Mouse (Mus musculus) embryonic facial prominence, embryonic 11.5 days (tissue): ENCODE results near the gene Fancg. TPM values are rescaled to one million over a fixed set of nuclear protein-coding genes. Genes with fewer than 3 reads are reported as not detected.

Source experiments
- ATAC-seq: fragments of 200-750 bp; cut with Nextera tagmentation; replicated peaks from 2 replicates; pipeline ENCODE4 v1.8.0; 2017; ENCODE audit warnings: low read depth; ENCODE audit not compliant: insufficient number of reproducible peaks, low FRiP score, low TSS enrichment
- DNase-seq: peaks from one replicate; pipeline ENCODE4 v3.0.0-alpha.2; 2015; ENCODE audit warnings: low spot score
- H3K27ac ChIP-seq: fragments of 300-500 bp; sonication (generic); replicated peaks from 2 replicates; pipeline ENCODE4 v1.5.1; 2014; ENCODE audit warnings: mild to moderate bottlenecking, low read depth, low read length, control low read depth
- H3K27me3 ChIP-seq: fragments of 300-500 bp; sonication (generic); 2 replicates; pipeline ENCODE4 v1.6.1; 2014; ENCODE audit warnings: mild to moderate bottlenecking, low read length, moderate library complexity, mixed read lengths; ENCODE audit not compliant: control insufficient read depth, insufficient read depth
- H3K36me3 ChIP-seq: fragments of 300-500 bp; sonication (generic); replicated peaks from 2 replicates; pipeline ENCODE4 v1.6.1; 2014; ENCODE audit warnings: low read depth, mild to moderate bottlenecking, low read length, moderate library complexity, mixed read lengths; ENCODE audit not compliant: control insufficient read depth, insufficient read depth
- H3K4me1 ChIP-seq: fragments of 300-500 bp; sonication (generic); 2 replicates; pipeline ENCODE4 v1.6.1; 2014; ENCODE audit warnings: low read length, mixed read lengths; ENCODE audit not compliant: control insufficient read depth, insufficient read depth
- H3K4me2 ChIP-seq: fragments of 300-500 bp; sonication (generic); 2 replicates; pipeline ENCODE4 v1.6.1; 2014; ENCODE audit warnings: low read depth, mild to moderate bottlenecking, control low read depth, low read length, moderate library complexity
- H3K4me3 ChIP-seq: fragments of 300-500 bp; sonication (generic); 2 replicates; pipeline ENCODE4 v1.5.1; 2014; ENCODE audit warnings: low read depth, low read length, control low read depth
- H3K9ac ChIP-seq: fragments of 300-500 bp; sonication (generic); replicated peaks from 2 replicates; pipeline ENCODE4 v1.6.1; 2014; ENCODE audit warnings: mild to moderate bottlenecking, control low read depth, low read length
- H3K9me3 ChIP-seq: fragments of 300-500 bp; sonication (generic); replicated peaks from 2 replicates; pipeline ENCODE4 v1.6.1; 2016; ENCODE audit warnings: mild to moderate bottlenecking, low read length, inconsistent platforms, mixed read lengths; ENCODE audit not compliant: control insufficient read depth
- WGBS: fragments of 180-500 bp; shearing (Covaris S2); extraction: QIAGEN DNeasy Blood & Tissue Kit; methylation state at CpG from one replicate; pipeline ENCODE4 v1.1.7; 2014; 5-methylcytosine and 5-hydroxymethylcytosine counted together
- polyA plus RNA-seq: library from polyadenylated mRNA; unstranded; fragments of >200 nt; fragmentation: Nextera tagmentation; extraction: Ambion mirVana; gene quantifications from 2 replicates; pipeline ENCODE4 v1.2.1, GENCODE M21; 2014

The Fancg gene
- polyA plus RNA-seq, 1 experiment from 2014 or later: 19.7 TPM

DNA sequence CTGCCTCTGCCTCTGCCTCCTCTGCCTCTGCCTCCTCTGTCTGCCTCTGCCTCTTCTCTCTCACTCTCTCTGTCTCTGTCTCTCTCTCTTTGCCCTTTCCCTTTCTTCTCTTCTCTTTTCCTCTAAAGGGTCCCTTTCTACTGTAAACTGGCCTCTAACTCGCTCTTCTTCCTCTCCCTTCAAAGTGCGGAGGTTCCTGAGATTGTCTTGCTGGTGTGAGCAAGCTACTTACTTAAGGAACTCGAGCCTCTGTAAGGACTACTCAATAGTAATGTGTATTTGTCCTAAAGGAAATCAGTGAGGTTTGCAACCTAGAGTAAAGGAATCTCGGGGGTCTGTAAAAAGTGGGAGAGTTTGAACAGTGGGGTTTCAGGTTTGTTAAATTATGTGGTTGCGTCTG lies 36.3 kb upstream of the Fancg start:
- no peak overlapping the region for H3K27ac ChIP-seq
- H3K4me1 ChIP-seq: peaks cover 5% of the 10 kb centered on the region; the same call in 1 of the 2 replicates
- H3K4me2 ChIP-seq: no peak overlapping the region
- no peak for ATAC-seq
- H3K9me3 ChIP-seq: no peaks in the 10 kb centered on the region
- H3K4me3 ChIP-seq: no peak overlapping the region
- 61% methylated on average over 5 of the region's 5 CpGs for WGBS
- no peaks in the 10 kb centered on the region for H3K27me3 ChIP-seq
- no peaks in the 10 kb centered on the region for H3K36me3 ChIP-seq
- H3K9ac ChIP-seq: no peak overlapping the region
- no peak for DNase-seq

DNA sequence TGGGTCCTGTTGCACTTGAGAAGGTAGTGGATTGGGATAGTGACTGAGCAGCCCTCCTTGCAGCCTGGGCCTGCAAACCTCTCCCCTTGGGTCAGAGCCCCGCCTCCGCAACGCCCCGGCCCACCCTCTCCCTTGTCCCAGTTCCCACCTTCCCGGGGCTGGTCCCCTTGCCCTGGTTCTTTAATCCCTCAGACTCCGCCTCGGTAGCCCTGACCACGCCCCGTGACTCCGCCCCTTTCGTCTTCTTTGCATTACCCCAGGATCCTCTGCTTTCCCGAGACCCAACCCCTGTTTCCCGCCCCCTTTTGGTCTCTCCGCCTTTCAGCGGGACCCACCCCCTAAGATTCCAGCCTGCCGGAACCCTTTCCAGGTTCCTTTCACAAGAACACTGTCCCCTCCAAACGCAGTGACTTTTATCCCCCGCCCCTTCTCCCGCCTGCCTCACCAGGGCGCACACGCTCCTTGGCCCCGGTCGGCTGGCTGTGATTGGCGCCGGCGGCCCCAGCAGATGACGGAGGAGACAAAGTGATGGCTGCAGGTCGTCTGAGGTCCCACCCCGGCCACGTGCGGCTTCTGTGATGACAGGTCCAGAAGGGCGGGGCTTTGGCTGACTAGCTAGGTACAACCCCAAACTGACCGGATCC lies 35.5 kb upstream of the Fancg start, which contains the start of gene Fam214b:
TSS of gene Fam214b (minus strand) at position 562 of the 644 bp plus-strand sequence.
- under 1% methylated on average over 33 of the region's 33 CpGs for WGBS
- peak; percentile 92 for ATAC-seq
- Histone ChIP-seq H3K9me3 (no peaks in the 10 kb centered on the region), H3K4me2 (peak within 1 kb of the TSS; percentile 79), H3K27me3 (no peaks in the 10 kb centered on the region), H3K4me1 (peaks cover 5% of the 10 kb centered on the region; the same call in 1 of the 2 replicates), H3K4me3 (peak within 1 kb of the TSS; percentile 45), H3K9ac (peak within 1 kb of the TSS; percentile 50), H3K36me3 (no peaks in the 10 kb centered on the region), H3K27ac (peak within 1 kb of the TSS; percentile 53)
- DNase-seq: peak; percentile 99

DNA sequence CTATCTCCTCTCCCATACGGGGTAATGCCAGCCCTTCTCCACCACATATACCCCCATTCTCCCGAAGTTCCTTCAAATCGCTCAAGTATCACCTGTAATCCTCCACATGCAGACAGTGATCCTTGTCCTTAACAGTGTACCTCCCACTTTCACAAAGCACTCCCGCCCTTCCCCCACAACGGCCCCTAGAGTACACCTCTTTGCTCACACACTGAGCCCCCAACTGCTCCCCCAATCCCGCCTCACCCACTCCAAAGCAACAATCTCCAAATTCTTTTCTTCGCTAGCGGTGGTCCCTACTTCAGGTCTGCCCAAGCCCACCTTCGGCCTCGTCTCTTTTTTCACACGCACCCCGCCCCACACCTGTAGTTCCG lies 35.0 kb upstream of the Fancg start:
- Histone ChIP-seq H3K9ac (peak overlapping the region; percentile 41), H3K27ac (peak overlapping the region; percentile 53; the same call in 1 of the 2 replicates), H3K36me3 (no peaks in the 10 kb centered on the region), H3K4me2 (peak overlapping the region; percentile 79), H3K4me1 (peaks cover 5% of the 10 kb centered on the region; the same call in 1 of the 2 replicates), H3K27me3 (no peaks in the 10 kb centered on the region), H3K4me3 (peak overlapping the region; percentile 45), H3K9me3 (no peaks in the 10 kb centered on the region)
- peak; percentile 12 for ATAC-seq
- DNase-seq: no peak
- 8% methylated on average over 13 of the region's 13 CpGs for WGBS

DNA sequence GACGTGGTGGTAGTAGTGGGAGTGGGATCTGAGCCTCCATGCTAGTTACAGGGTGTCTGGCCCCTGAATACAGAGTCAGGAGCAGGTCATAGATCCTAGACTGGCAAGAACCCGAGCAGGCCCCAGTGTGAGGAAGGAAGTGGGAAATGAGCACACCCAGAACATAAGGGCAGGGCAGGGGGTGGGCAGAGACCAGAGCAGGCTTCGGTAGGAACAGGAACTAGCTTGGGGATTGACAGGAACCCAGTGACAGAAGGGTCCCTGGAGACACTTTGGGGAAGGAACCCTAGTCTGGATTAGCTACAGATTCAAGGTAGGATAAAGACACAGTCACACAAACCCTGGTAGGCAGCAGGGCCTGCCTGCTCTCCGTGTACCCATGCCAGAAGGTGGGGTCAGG lies 34.4 kb upstream of the Fancg start:
- no peaks in the 10 kb centered on the region for H3K36me3 ChIP-seq
- no peaks in the 10 kb centered on the region for H3K9me3 ChIP-seq
- H3K9ac ChIP-seq: peak overlapping the region; percentile 41
- ATAC-seq: no peak
- H3K27ac ChIP-seq: peak overlapping the region; percentile 53
- DNase-seq: no peak
- WGBS: 30% methylated on average over 4 of the region's 4 CpGs
- no peaks in the 10 kb centered on the region for H3K27me3 ChIP-seq
- H3K4me3 ChIP-seq: peak overlapping the region; percentile 45
- H3K4me2 ChIP-seq: peak overlapping the region; percentile 79
- H3K4me1 ChIP-seq: peaks cover 5% of the 10 kb centered on the region; the same call in 1 of the 2 replicates

DNA sequence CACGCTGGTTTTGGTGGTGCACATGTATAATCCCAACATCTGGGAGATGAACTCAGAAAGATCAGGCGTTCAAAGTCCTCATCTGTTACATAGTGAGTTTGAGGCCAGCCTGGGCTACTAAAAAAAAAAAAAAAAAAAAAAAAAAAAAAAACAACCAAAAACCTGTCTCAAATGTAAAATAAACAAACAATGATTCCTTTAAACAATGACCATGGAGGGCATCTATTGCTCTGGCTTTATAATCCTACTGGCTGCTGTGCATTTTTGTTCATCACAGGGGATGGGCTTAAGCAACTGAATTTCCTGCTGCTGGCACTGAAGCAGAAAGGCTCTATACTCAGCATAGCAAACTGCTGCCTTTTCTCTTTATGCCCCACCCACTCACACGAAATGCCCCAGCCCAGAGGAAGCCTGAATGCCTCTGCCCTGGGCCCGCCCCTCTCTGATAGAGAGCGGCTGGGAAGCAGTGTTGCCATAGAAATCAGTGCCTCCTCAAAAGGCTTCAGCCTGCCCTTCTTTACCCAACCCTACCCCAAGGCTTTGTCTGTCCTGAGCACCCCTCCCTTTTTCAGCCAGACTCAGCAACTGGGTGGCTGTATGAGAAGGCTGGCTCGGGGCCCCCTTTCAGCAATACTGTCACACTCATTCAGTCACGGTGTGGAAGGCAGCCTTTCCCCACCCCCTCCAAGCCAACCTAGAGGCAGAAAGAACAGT lies 33.5 kb upstream of the Fancg start:
- Histone ChIP-seq H3K4me1 (peaks cover 9% of the 10 kb centered on the region; the same call in 1 of the 2 replicates), H3K4me2 (peak overlapping the region; percentile 79), H3K9ac (no peak overlapping the region; the same call in 1 of the 2 replicates), H3K9me3 (no peaks in the 10 kb centered on the region), H3K27me3 (no peaks in the 10 kb centered on the region), H3K4me3 (no peak overlapping the region), H3K36me3 (no peaks in the 10 kb centered on the region), H3K27ac (peak overlapping the region; percentile 53)
- DNase-seq: peak; percentile 82
- 17% methylated on average over 7 of the region's 7 CpGs for WGBS
- peak; percentile 45 for ATAC-seq

DNA sequence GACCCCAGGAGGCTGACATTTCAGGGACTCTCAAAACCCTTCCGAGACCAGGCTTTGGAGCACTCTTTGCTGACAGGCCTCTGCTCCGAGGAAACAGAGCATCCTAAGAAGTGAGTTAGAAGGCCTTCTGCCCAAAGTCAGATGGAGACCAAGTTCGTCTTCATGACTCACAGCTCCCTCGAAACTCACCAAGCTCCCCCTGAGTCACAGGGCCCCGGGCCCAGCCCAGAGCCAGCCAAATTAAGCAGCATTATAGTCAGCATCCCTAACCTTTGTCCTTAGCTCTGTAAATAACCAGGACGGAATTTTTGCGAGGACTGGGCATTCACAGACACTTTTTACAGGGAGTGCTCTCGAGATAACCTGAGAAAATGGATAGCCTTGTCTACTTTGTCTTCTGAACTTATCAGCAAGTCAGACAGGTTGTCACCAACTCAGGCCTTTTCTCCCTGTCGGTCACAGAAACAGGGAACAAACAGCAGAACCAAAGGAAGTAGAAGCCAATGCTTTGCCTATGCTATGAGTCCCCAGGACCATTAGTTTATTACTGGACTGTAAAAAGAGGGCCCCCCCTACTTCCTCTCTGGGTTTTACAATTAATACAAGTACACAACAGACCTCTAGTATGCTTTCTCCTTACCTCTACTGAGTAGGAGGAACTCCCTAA lies 30.7 kb upstream of the Fancg start:
- Histone ChIP-seq H3K4me1 (peaks cover 9% of the 10 kb centered on the region; the same call in 1 of the 2 replicates), H3K4me2 (no peak overlapping the region), H3K4me3 (no peak overlapping the region), H3K9ac (no peak overlapping the region; the same call in 1 of the 2 replicates), H3K27me3 (no peaks in the 10 kb centered on the region), H3K36me3 (no peaks in the 10 kb centered on the region), H3K9me3 (no peaks in the 10 kb centered on the region), H3K27ac (no peak overlapping the region)
- DNase-seq: no peak
- ATAC-seq: no peak
- WGBS: 73% methylated on average over 9 of the region's 9 CpGs

DNA sequence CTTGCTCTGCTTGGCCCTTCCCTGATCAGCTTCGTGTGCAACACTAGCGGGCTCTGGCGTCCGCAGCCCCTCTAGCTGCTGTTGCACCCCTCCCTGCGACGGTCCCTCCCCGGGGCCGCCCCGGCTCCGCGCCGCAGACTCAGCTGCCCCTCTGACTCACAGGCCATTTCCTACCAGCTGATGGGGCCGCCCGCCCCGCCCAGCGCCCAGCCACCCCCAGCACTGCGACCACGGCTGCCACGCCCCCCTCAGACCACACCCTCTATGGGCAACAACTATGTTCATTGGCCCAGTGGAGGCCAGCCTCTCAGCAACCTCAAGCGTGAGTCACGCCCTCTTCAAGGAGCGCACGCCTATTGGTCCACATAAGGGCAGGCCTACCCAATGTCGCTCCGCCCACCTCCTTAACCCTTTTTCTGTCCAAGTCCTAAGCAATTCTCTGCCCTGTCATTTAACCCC lies 29.8 kb upstream of the Fancg start:
- peak; percentile 97 for DNase-seq
- Histone ChIP-seq H3K4me3 (peak overlapping the region; percentile 65), H3K4me2 (peak overlapping the region; percentile 90), H3K36me3 (no peaks in the 10 kb centered on the region), H3K4me1 (peaks cover 9% of the 10 kb centered on the region; the same call in 1 of the 2 replicates), H3K27me3 (no peaks in the 10 kb centered on the region), H3K9me3 (no peaks in the 10 kb centered on the region), H3K9ac (peak overlapping the region; percentile 78), H3K27ac (peak overlapping the region; percentile 62)
- 1% methylated on average over 25 of the region's 25 CpGs for WGBS
- ATAC-seq: peak; percentile 94
